Mouse (Mus musculus): ENCODE results near the gene Slc9b2. TPM values are rescaled to one million over a fixed set of nuclear protein-coding genes. Genes with fewer than 3 reads are reported as not detected.

Slc9b2 gene
- total RNA-seq (2021): under 1 TPM; 0.22 to 0.29 TPM

GRCm38 (mm10) chr3:135307411-135308259 lies at the start of gene Slc9b2:
TSS of gene Slc9b2 (plus strand) at chr3:135307700.
- no peak for DNase-seq (ENCODE audit: low spot score)
- intact Hi-C loops (cut with DNase I): no loop called here

GRCm38 (mm10) chr3:135258919-135259318 lies 48.6 kb upstream of the Slc9b2 start:
- DNase-seq (ENCODE audit: low spot score): no peak
- intact Hi-C loops (cut with DNase I): no loop called here

- no peak for DNase-seq (ENCODE audit: low spot score)
- intact Hi-C loops (cut with DNase I): no loop called here
Measured at GRCm38 (mm10) chr3:135260233-135260632, 47.3 kb upstream of the Slc9b2 start.

- DNase-seq (ENCODE audit: low spot score): no peak
- intact Hi-C loops (cut with DNase I): no loop called here
Measured at GRCm38 (mm10) chr3:135268616-135269015, 38.9 kb upstream of the Slc9b2 start.

- intact Hi-C loops (cut with DNase I): no loop called here
Measured at GRCm38 (mm10) chr3:135269391-135269990, 38.0 kb upstream of the Slc9b2 start.

GRCm38 (mm10) chr3:135272627-135273026 lies 34.9 kb upstream of the Slc9b2 start:
- no peak for DNase-seq (ENCODE audit: low spot score)
- intact Hi-C loops (cut with DNase I): no loop called here

More at GRCm38 (mm10) chr3:135269391-135269990, 38.0 kb upstream of the Slc9b2 start:
- no peak for DNase-seq (ENCODE audit: low spot score)

- intact Hi-C loops (cut with DNase I): no loop called here
- DNase-seq (ENCODE audit: low spot score): no peak
Measured at GRCm38 (mm10) chr3:135273047-135273446, 34.5 kb upstream of the Slc9b2 start.

- intact Hi-C loops (cut with DNase I): loop anchor here (5.0 kb wide), 3 partner anchors 257 to 452 kb away; no protein-coding TSS in a partner anchor
- DNase-seq (ENCODE audit: low spot score): no peak
Measured at GRCm38 (mm10) chr3:135280160-135280559, 27.3 kb upstream of the Slc9b2 start.

GRCm38 (mm10) chr3:135280669-135281415 lies 26.7 kb upstream of the Slc9b2 start, which contains the start of gene Bdh2:
TSS of gene Bdh2 (plus strand) at chr3:135281221.
- DNase-seq (ENCODE audit: low spot score): peak; percentile 55
- intact Hi-C loops (cut with DNase I): loop anchor here (5.0 kb wide), 3 partner anchors 256 to 451 kb away; no protein-coding TSS in a partner anchor

- intact Hi-C loops (cut with DNase I): loop anchor here (5.0 kb wide), 3 partner anchors 256 to 451 kb away; no protein-coding TSS in a partner anchor
- DNase-seq (ENCODE audit: low spot score): no peak
Measured at GRCm38 (mm10) chr3:135281701-135282100, 25.8 kb upstream of the Slc9b2 start.

- intact Hi-C loops (cut with DNase I): no loop called here
- no peak for DNase-seq (ENCODE audit: low spot score)
Measured at GRCm38 (mm10) chr3:135285256-135285655, 22.2 kb upstream of the Slc9b2 start.

GRCm38 (mm10) chr3:135285807-135286206 lies 21.7 kb upstream of the Slc9b2 start:
- intact Hi-C loops (cut with DNase I): no loop called here
- DNase-seq (ENCODE audit: low spot score): no peak

GRCm38 (mm10) chr3:135288138-135288750 lies 19.3 kb upstream of the Slc9b2 start:
- no peak for DNase-seq (ENCODE audit: low spot score)
- intact Hi-C loops (cut with DNase I): no loop called here

GRCm38 (mm10) chr3:135289148-135289547 lies 18.4 kb upstream of the Slc9b2 start:
- intact Hi-C loops (cut with DNase I): no loop called here
- DNase-seq (ENCODE audit: low spot score): no peak

- no peak for DNase-seq (ENCODE audit: low spot score)
- intact Hi-C loops (cut with DNase I): loop anchor here (5.0 kb wide), 2 partner anchors 112 to 437 kb away; no protein-coding TSS in a partner anchor
Measured at GRCm38 (mm10) chr3:135290249-135290894, 17.1 kb upstream of the Slc9b2 start.

GRCm38 (mm10) chr3:135293703-135294102 lies 13.8 kb upstream of the Slc9b2 start:
- intact Hi-C loops (cut with DNase I): loop anchor here (5.0 kb wide), 2 partner anchors 109 to 434 kb away; no protein-coding TSS in a partner anchor
- peak; percentile 43 for DNase-seq (ENCODE audit: low spot score)

GRCm38 (mm10) chr3:135295559-135295958 lies 11.9 kb upstream of the Slc9b2 start:
- intact Hi-C loops (cut with DNase I): no loop called here
- DNase-seq (ENCODE audit: low spot score): no peak

GRCm38 (mm10) chr3:135298560-135298959 lies 8.9 kb upstream of the Slc9b2 start:
- DNase-seq (ENCODE audit: low spot score): peak; percentile 15
- intact Hi-C loops (cut with DNase I): no loop called here

- DNase-seq (ENCODE audit: low spot score): no peak
- intact Hi-C loops (cut with DNase I): no loop called here
Measured at GRCm38 (mm10) chr3:135300081-135300480, 7.4 kb upstream of the Slc9b2 start.
